In the genomic region with DNA sequence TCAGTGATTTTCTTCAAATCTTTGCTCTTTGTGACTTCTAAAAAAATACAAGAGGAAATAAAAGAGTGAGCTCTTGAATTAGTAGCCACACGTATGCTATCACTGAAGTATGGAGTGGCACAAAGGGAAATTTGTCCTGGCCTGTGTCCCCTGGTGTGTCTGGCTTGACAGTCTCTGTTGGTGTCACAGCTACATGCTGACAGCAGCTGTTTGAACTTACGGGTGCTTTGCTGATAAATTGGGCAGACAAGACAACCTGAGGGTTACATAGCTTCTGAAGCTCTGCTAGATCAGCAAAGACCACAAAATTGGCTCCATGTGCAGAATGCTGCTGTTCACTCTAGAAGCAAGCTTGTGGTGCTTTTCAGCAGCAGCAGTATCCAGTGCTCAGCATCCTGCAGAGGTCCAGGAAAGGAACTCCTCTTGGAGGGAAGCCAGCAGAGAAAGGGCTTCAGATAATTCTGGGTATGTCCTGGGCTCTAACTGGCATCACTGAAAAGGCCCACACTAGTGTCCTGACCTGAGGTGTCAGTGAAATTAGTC, we compare ENCODE assay signal across 28 mouse cellular contexts.
DNase-seq lines count a peak whose midpoint lies in the region; ATAC-seq and TF ChIP-seq lines count a peak whose summit lies in the region.
"Had no signal": no experiment of that assay in that cellular context is flagged by ENCODE, and none has a peak within 500 bp of the region (broad histone marks: within the 10 kb centered on the region; RNA-seq: fewer than 3 reads in every experiment).

No protein-coding gene starts in this region.

- H3K9ac ChIP-seq in heart, embryonic 14.5 days (ENCODE audit: low read length) = no peak overlapping the region
- no peak overlapping the region for H3K9ac ChIP-seq in midbrain, embryonic 16.5 days (ENCODE audit: low read depth, low read length)
- H3K9ac ChIP-seq: forebrain, postnatal 0 days; hindbrain, embryonic 15.5 days; limb, embryonic 15.5 days; liver, embryonic 13.5 days had no signal

- no peaks in the 10 kb centered on the region for H3K36me3 ChIP-seq in heart, embryonic 14.5 days (ENCODE audit: control insufficient read depth, insufficient read depth, low read length)
- H3K36me3 ChIP-seq in limb, embryonic 10.5 days = no peaks in the 10 kb centered on the region
- H3K36me3 ChIP-seq in midbrain, embryonic 16.5 days (ENCODE audit: control insufficient read depth, insufficient read depth, low read length) = no peaks in the 10 kb centered on the region
- H3K36me3 ChIP-seq: hindbrain, embryonic 10.5 days; hindbrain, embryonic 15.5 days; limb, embryonic 15.5 days; liver, embryonic 13.5 days had no signal

- no peaks in the 10 kb centered on the region for H3K27me3 ChIP-seq in heart, embryonic 14.5 days (ENCODE audit: control insufficient read depth, insufficient read depth, low read length)
- H3K27me3 ChIP-seq in limb, embryonic 10.5 days (ENCODE audit: low read depth, poor library complexity, severe bottlenecking) = no peaks in the 10 kb centered on the region
- no peaks in the 10 kb centered on the region for H3K27me3 ChIP-seq in midbrain, embryonic 16.5 days (ENCODE audit: control insufficient read depth, insufficient read depth, low read depth, low read length)
- H3K27me3 ChIP-seq: hindbrain, embryonic 15.5 days; limb, embryonic 15.5 days; liver, embryonic 13.5 days; Patski had no signal

- no peak for TF ChIP-seq CTCF in brain, embryonic 14.5 days (IDR thresholded peaks at IDR 0.05; ENCODE audit: borderline replicate concordance, extremely low read depth, insufficient read depth, insufficient read length)

- H3K4me3 ChIP-seq in heart, embryonic 14.5 days (ENCODE audit: control insufficient read depth in 1 of 2, insufficient read depth in 1 of 2, low read depth in 1 of 2, low read length in 2 of 2) = no peak overlapping the region
- H3K4me3 ChIP-seq in limb, embryonic 10.5 days = no peak overlapping the region
- H3K4me3 ChIP-seq in midbrain, embryonic 16.5 days (ENCODE audit: low read depth, low read length) = no peak overlapping the region
- H3K4me3 ChIP-seq: erythroblast, embryonic 14.5 days; hindbrain, embryonic 10.5 days; hindbrain, embryonic 15.5 days; left cerebral cortex, adult 2 months; limb, embryonic 15.5 days; liver, embryonic 13.5 days had no signal

- no peaks in the 10 kb centered on the region for H3K9me3 ChIP-seq in heart, embryonic 14.5 days (ENCODE audit: control insufficient read depth, low read length)
- H3K9me3 ChIP-seq in limb, embryonic 10.5 days (replicated peaks) = no peaks in the 10 kb centered on the region
- H3K9me3 ChIP-seq in midbrain, embryonic 16.5 days (replicated peaks; ENCODE audit: control insufficient read depth, low read length, poor library complexity, severe bottlenecking) = no peaks in the 10 kb centered on the region
- H3K9me3 ChIP-seq: hindbrain, embryonic 10.5 days; hindbrain, embryonic 15.5 days; limb, embryonic 15.5 days; liver, embryonic 13.5 days had no signal

- intact Hi-C loops in heart, postnatal 36 days (cut with DNase I) = no loop called here

- H3K27ac ChIP-seq in heart, embryonic 14.5 days (replicated peaks in 1 of 2; ENCODE audit: control insufficient read depth in 1 of 2, insufficient read depth in 1 of 2, low read depth in 2 of 2, low read length in 2 of 2) = peak overlapping the region; percentile 5 to 42; a peak in 3 of 4 replicates
- no peak overlapping the region for H3K27ac ChIP-seq in limb, embryonic 10.5 days
- no peak overlapping the region for H3K27ac ChIP-seq in midbrain, embryonic 16.5 days (ENCODE audit: low read length)
- H3K27ac ChIP-seq: hindbrain, embryonic 10.5 days; hindbrain, embryonic 15.5 days; left cerebral cortex, adult 2 months; limb, embryonic 15.5 days; liver, embryonic 13.5 days had no signal

- 9% methylated on average over 2 of the region's 2 CpGs for WGBS in heart, embryonic 14.5 days
- WGBS in limb, embryonic 10.5 days = 58% methylated on average over 2 of the region's 2 CpGs
- WGBS in midbrain, embryonic 16.5 days = 53% methylated on average over 2 of the region's 2 CpGs

- H3K4me2 ChIP-seq in heart, embryonic 14.5 days (ENCODE audit: low read length) = no peak overlapping the region
- H3K4me2 ChIP-seq in midbrain, embryonic 16.5 days (ENCODE audit: low read length) = no peak overlapping the region
- H3K4me2 ChIP-seq: hindbrain, embryonic 15.5 days; limb, embryonic 15.5 days; liver, embryonic 13.5 days had no signal

- TF ChIP-seq POLR2A in brain, embryonic 14.5 days (IDR thresholded peaks at IDR 0.05; ENCODE audit: borderline replicate concordance, extremely low read depth, insufficient read depth, insufficient read length, poor library complexity, severe bottlenecking) = no peak

- peaks cover 0 to 11% of the 10 kb centered on the region in 2 experiments; a peak in 1 of 4 replicates for H3K4me1 ChIP-seq in heart, embryonic 14.5 days (ENCODE audit: control insufficient read depth in 2 of 2, insufficient read depth in 2 of 2, low read length in 2 of 2)
- no peaks in the 10 kb centered on the region for H3K4me1 ChIP-seq in limb, embryonic 10.5 days
- H3K4me1 ChIP-seq in midbrain, embryonic 16.5 days (ENCODE audit: control insufficient read depth, insufficient read depth, low read length) = no peaks in the 10 kb centered on the region
- H3K4me1 ChIP-seq: hindbrain, embryonic 10.5 days; hindbrain, embryonic 15.5 days; limb, embryonic 15.5 days; liver, embryonic 13.5 days had no signal

- DNase-seq in heart, adult 9 months (ENCODE audit: low spot score in 2 of 2) = peak; percentile 1 to 8
- DNase-seq in heart, postnatal 36 days = no peak
- DNase-seq in brain, embryonic 14.5 days (ENCODE audit: low read depth) = peak; percentile 14
- peak; percentile 15 for DNase-seq in limb, embryonic 10.5 days (ENCODE audit: low spot score)
- DNase-seq in adrenal gland, adult 8-10 months = no peak
- DNase-seq: adrenal gland, postnatal 14 days; cerebellum, adult 18-20 months; cerebellum, postnatal 10 days; forebrain, postnatal 0 days; kidney, adult 11 months; kidney, postnatal 14 days; left cerebral cortex, postnatal 4 days; liver, embryonic 13.5 days; lung, adult 2 months; lung, postnatal 14 days; midbrain, embryonic 14.5 days; right cerebral cortex, adult 18-20 months; spleen, adult 18-20 months; thymus, postnatal 14 days had no signal

- ATAC-seq in heart, embryonic 14.5 days (ENCODE audit: insufficient number of reproducible peaks, insufficient read depth, low FRiP score, low read depth) = peak; percentile 68
- ATAC-seq in midbrain, embryonic 16.5 days = no peak
- ATAC-seq: forebrain, postnatal 0 days; inflammation-experienced regulatory T-cells, adult 6 months; Patski had no signal

Comparison
In these comparisons a context has a peak if more than half of its experiments do, and no peak if none do; other contexts are left out.
1. DNase-seq: peak in heart, adult 9 months (2 of 2), brain, embryonic 14.5 days (single experiment) and limb, embryonic 10.5 days (single experiment); none in heart, postnatal 36 days (0 of 2) and adrenal gland, adult 8-10 months (single experiment).
2. H3K27ac ChIP-seq: peak in heart, embryonic 14.5 days (2 of 2); none in limb, embryonic 10.5 days (single experiment) and midbrain, embryonic 16.5 days (single experiment).